Mouse (Mus musculus): ENCODE results near the gene Emc9. TPM values are rescaled to one million over a fixed set of nuclear protein-coding genes. Genes with fewer than 3 reads are reported as not detected.

Gene Emc9
- polyA plus RNA-seq, 2 experiments, result 19.2 to 33.0 TPM

GRCm38 (mm10) chr14:55557587-55557986, 27.5 kb downstream of the Emc9 start:
- ATAC-seq (ENCODE audit: insufficient read depth), result no peak
- no peak overlapping the region for H3K4me3 ChIP-seq (ENCODE audit: insufficient read depth in 1 of 2, low read depth in 2 of 2, low read length in 2 of 2)

GRCm38 (mm10) chr14:55557003-55557402, 28.1 kb downstream of the Emc9 start:
- Histone ChIP-seq H3K9me3 (ENCODE audit: control insufficient read depth, low read length) (no peaks in the 10 kb centered on the region), H3K4me3 (ENCODE audit: insufficient read depth in 1 of 2, low read depth in 2 of 2, low read length in 2 of 2) (no peak overlapping the region), H3K36me3 (replicated peaks; ENCODE audit: control insufficient read depth, insufficient read depth, low read depth) (no peaks in the 10 kb centered on the region), H3K27ac (peak overlapping the region; percentile 65), H3K27me3 (ENCODE audit: control insufficient read depth, insufficient read depth, low read length) (no peaks in the 10 kb centered on the region), H3K9ac (replicated peaks) (no peak overlapping the region), H3K4me1 (replicated peaks; ENCODE audit: control insufficient read depth in 2 of 2, insufficient read depth in 2 of 2, low read length in 1 of 2) (peaks cover 33 to 41% of the 10 kb centered on the region in 2 experiments), H3K4me2 (ENCODE audit: low read depth) (0 out of 2 replicates have a peak overlapping the region, but pooled peaks have one; percentile 26)
- TF ChIP-seq EP300 (IDR thresholded peaks at IDR 0.05; ENCODE audit: low read depth), result 0 out of 2 replicates have a peak, but pooled peaks have one; percentile 10
- TF ChIP-seq CTCF (IDR thresholded peaks at IDR 0.05; ENCODE audit: low read depth), result peak; percentile 96
- WGBS (ENCODE audit: insufficient replicate concordance), result 18% methylated on average over 5 of the region's 5 CpGs
- ATAC-seq (ENCODE audit: insufficient read depth) (no peak), DNase-seq (ENCODE audit: low read depth in 3 of 3, low spot score in 3 of 3) (peak; percentile 66 to 73 (median 67))

More at GRCm38 (mm10) chr14:55557587-55557986, 27.5 kb downstream of the Emc9 start:
- Histone ChIP-seq H3K27ac (peak overlapping the region; percentile 94), H3K27me3 (ENCODE audit: control insufficient read depth, insufficient read depth, low read length) (no peaks in the 10 kb centered on the region), H3K9ac (replicated peaks) (peak overlapping the region; percentile 35; the same call in 1 of the 2 replicates), H3K36me3 (replicated peaks; ENCODE audit: control insufficient read depth, insufficient read depth, low read depth) (no peaks in the 10 kb centered on the region), H3K4me2 (ENCODE audit: low read depth) (no peak overlapping the region), H3K9me3 (ENCODE audit: control insufficient read depth, low read length) (no peaks in the 10 kb centered on the region), H3K4me1 (replicated peaks; ENCODE audit: control insufficient read depth in 2 of 2, insufficient read depth in 2 of 2, low read length in 1 of 2) (peaks cover 33 to 42% of the 10 kb centered on the region in 2 experiments)
- 83% methylated on average over 3 of the region's 3 CpGs for WGBS (ENCODE audit: insufficient replicate concordance)
- DNase-seq (ENCODE audit: low read depth in 3 of 3, low spot score in 3 of 3), result no peak
- no peak for TF ChIP-seq CTCF (IDR thresholded peaks at IDR 0.05; ENCODE audit: low read depth)
- TF ChIP-seq EP300 (IDR thresholded peaks at IDR 0.05; ENCODE audit: low read depth), result 0 out of 2 replicates have a peak, but pooled peaks have one; percentile 0

- WGBS (ENCODE audit: insufficient replicate concordance), result 58% methylated on average over 3 of the region's 3 CpGs
- no peaks in the 10 kb centered on the region for H3K27me3 ChIP-seq (ENCODE audit: control insufficient read depth, insufficient read depth, low read length)
- TF ChIP-seq CTCF (IDR thresholded peaks at IDR 0.05; ENCODE audit: low read depth), result no peak
- no peak for TF ChIP-seq EP300 (IDR thresholded peaks at IDR 0.05; ENCODE audit: low read depth)
These were observed 29.3 kb downstream of the Emc9 start for GRCm38 (mm10) chr14:55555788-55556187.

GRCm38 (mm10) chr14:55554635-55555034, 30.5 kb downstream of the Emc9 start:
- no peak overlapping the region for H3K4me2 ChIP-seq (ENCODE audit: low read depth)
- no peaks in the 10 kb centered on the region for H3K27me3 ChIP-seq (ENCODE audit: control insufficient read depth, insufficient read depth, low read length)
- TF ChIP-seq EP300 (IDR thresholded peaks at IDR 0.05; ENCODE audit: low read depth), result no peak
- TF ChIP-seq CTCF (IDR thresholded peaks at IDR 0.05; ENCODE audit: low read depth), result no peak
- ATAC-seq (ENCODE audit: insufficient read depth) (no peak), DNase-seq (ENCODE audit: low read depth in 3 of 3, low spot score in 3 of 3) (no peak)
- no peak overlapping the region for H3K9ac ChIP-seq (replicated peaks)
- peaks cover 2% of the 10 kb centered on the region for H3K36me3 ChIP-seq (replicated peaks; ENCODE audit: control insufficient read depth, insufficient read depth, low read depth)
- no peaks in the 10 kb centered on the region for H3K9me3 ChIP-seq (ENCODE audit: control insufficient read depth, low read length)
- no peak overlapping the region for H3K4me3 ChIP-seq (ENCODE audit: insufficient read depth in 1 of 2, low read depth in 2 of 2, low read length in 2 of 2)
- H3K27ac ChIP-seq, result no peak overlapping the region
- H3K4me1 ChIP-seq (replicated peaks; ENCODE audit: control insufficient read depth in 2 of 2, insufficient read depth in 2 of 2, low read length in 1 of 2), result peaks cover 25 to 29% of the 10 kb centered on the region in 2 experiments

More at GRCm38 (mm10) chr14:55555788-55556187, 29.3 kb downstream of the Emc9 start:
- ATAC-seq (ENCODE audit: insufficient read depth) (no peak), DNase-seq (ENCODE audit: low read depth in 3 of 3, low spot score in 3 of 3) (no peak)
- no peak overlapping the region for H3K9ac ChIP-seq (replicated peaks)
- peaks cover 25 to 29% of the 10 kb centered on the region in 2 experiments for H3K4me1 ChIP-seq (replicated peaks; ENCODE audit: control insufficient read depth in 2 of 2, insufficient read depth in 2 of 2, low read length in 1 of 2)
- H3K4me3 ChIP-seq (ENCODE audit: insufficient read depth in 1 of 2, low read depth in 2 of 2, low read length in 2 of 2), result no peak overlapping the region
- no peak overlapping the region for H3K27ac ChIP-seq
- H3K4me2 ChIP-seq (ENCODE audit: low read depth), result no peak overlapping the region
- no peaks in the 10 kb centered on the region for H3K9me3 ChIP-seq (ENCODE audit: control insufficient read depth, low read length)
- no peaks in the 10 kb centered on the region for H3K36me3 ChIP-seq (replicated peaks; ENCODE audit: control insufficient read depth, insufficient read depth, low read depth)

GRCm38 (mm10) chr14:55551794-55552193, 33.3 kb downstream of the Emc9 start:
- WGBS (ENCODE audit: insufficient replicate concordance), result 80% methylated on average over 8 of the region's 8 CpGs
- peaks cover 4 to 12% of the 10 kb centered on the region in 2 experiments for H3K4me1 ChIP-seq (replicated peaks; ENCODE audit: control insufficient read depth in 2 of 2, insufficient read depth in 2 of 2, low read length in 1 of 2)
- H3K4me2 ChIP-seq (ENCODE audit: low read depth), result no peak overlapping the region
- peaks cover 25% of the 10 kb centered on the region for H3K36me3 ChIP-seq (replicated peaks; ENCODE audit: control insufficient read depth, insufficient read depth, low read depth)
- DNase-seq (ENCODE audit: low read depth in 3 of 3, low spot score in 3 of 3) (no peak), ATAC-seq (ENCODE audit: insufficient read depth) (no peak)
- no peaks in the 10 kb centered on the region for H3K9me3 ChIP-seq (ENCODE audit: control insufficient read depth, low read length)
- no peak overlapping the region for H3K9ac ChIP-seq (replicated peaks)
- no peak overlapping the region for H3K4me3 ChIP-seq (ENCODE audit: insufficient read depth in 1 of 2, low read depth in 2 of 2, low read length in 2 of 2)
- TF ChIP-seq EP300 (IDR thresholded peaks at IDR 0.05; ENCODE audit: low read depth) (no peak), CTCF (IDR thresholded peaks at IDR 0.05; ENCODE audit: low read depth) (no peak)
- no peaks in the 10 kb centered on the region for H3K27me3 ChIP-seq (ENCODE audit: control insufficient read depth, insufficient read depth, low read length)
- H3K27ac ChIP-seq, result no peak overlapping the region
